Mouse (Mus musculus): ENCODE measurements around the gene Sergef. TPM values are rescaled to one million over a fixed set of nuclear protein-coding genes. Genes with fewer than 3 reads are reported as not detected.

Gene Sergef
- polyA plus RNA-seq, 1 experiment from 2014 or later: 15.0 TPM

- WGBS: 80% methylated on average over 9 of the region's 9 CpGs
- H3K4me1 ChIP-seq: peaks cover 5% of the 10 kb centered on the region; the same call in 1 of the 2 replicates
- no peak overlapping the region for H3K4me2 ChIP-seq (replicated peaks)
- H3K27ac ChIP-seq (replicated peaks): no peak overlapping the region
- no peaks in the 10 kb centered on the region for H3K9me3 ChIP-seq (replicated peaks)
- no peak overlapping the region for H3K4me3 ChIP-seq (replicated peaks)
- H3K9ac ChIP-seq: no peak overlapping the region
- ATAC-seq (ENCODE audit: insufficient number of reproducible peaks, low FRiP score, low TSS enrichment, low read depth): no peak
- no peaks in the 10 kb centered on the region for H3K27me3 ChIP-seq
- no peaks in the 10 kb centered on the region for H3K36me3 ChIP-seq
Observed at GRCm38 (mm10) chr7:46536456-46537097, 103.0 kb downstream of the Sergef start.

- H3K4me3 ChIP-seq (replicated peaks): no peak overlapping the region
- no peaks in the 10 kb centered on the region for H3K27me3 ChIP-seq
- no peak overlapping the region for H3K4me2 ChIP-seq (replicated peaks)
- no peak overlapping the region for H3K27ac ChIP-seq (replicated peaks)
- ATAC-seq (ENCODE audit: insufficient number of reproducible peaks, low FRiP score, low TSS enrichment, low read depth): 0 out of 2 replicates have a peak, but pooled peaks have one; percentile 31
- H3K9me3 ChIP-seq (replicated peaks): no peaks in the 10 kb centered on the region
- H3K9ac ChIP-seq: no peak overlapping the region
- H3K36me3 ChIP-seq: no peaks in the 10 kb centered on the region
- H3K4me1 ChIP-seq: peaks cover 5% of the 10 kb centered on the region; the same call in 1 of the 2 replicates
- 25% methylated on average over 10 of the region's 10 CpGs for WGBS
Observed at GRCm38 (mm10) chr7:46535429-46535799, 104.2 kb downstream of the Sergef start.

- 77% methylated on average over 11 of the region's 11 CpGs for WGBS
- no peak overlapping the region for H3K4me2 ChIP-seq (replicated peaks)
- H3K4me1 ChIP-seq: peaks cover 8% of the 10 kb centered on the region; the same call in 1 of the 2 replicates
- ATAC-seq (ENCODE audit: insufficient number of reproducible peaks, low FRiP score, low TSS enrichment, low read depth): no peak
- no peaks in the 10 kb centered on the region for H3K27me3 ChIP-seq
- no peak overlapping the region for H3K4me3 ChIP-seq (replicated peaks)
- H3K36me3 ChIP-seq: no peaks in the 10 kb centered on the region
- H3K9ac ChIP-seq: no peak overlapping the region
- no peaks in the 10 kb centered on the region for H3K9me3 ChIP-seq (replicated peaks)
- no peak overlapping the region for H3K27ac ChIP-seq (replicated peaks)
Observed at GRCm38 (mm10) chr7:46534767-46535428, 104.7 kb downstream of the Sergef start.

DNA sequence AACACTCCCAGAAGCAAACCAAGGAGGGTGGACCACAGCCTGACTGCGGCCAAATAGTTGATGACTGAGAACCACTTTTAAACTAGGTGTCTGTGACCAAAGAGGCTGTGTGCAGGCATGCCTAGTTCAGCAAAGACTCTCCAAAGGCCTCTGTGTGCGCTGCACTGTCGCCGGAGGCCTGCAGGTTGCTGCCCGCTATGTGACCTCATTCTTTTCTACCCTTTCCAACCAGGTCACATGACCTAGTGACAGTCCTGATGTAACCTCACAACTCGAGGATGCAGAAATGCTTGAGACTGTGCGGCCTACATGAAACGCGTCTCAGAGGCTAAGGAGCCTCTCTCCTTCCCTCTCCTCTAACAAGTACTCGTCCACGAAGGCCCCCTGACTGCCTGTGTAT is 106.1 kb downstream of the Sergef start:
- H3K4me2 ChIP-seq (replicated peaks): no peak overlapping the region
- no peaks in the 10 kb centered on the region for H3K36me3 ChIP-seq
- no peak overlapping the region for H3K27ac ChIP-seq (replicated peaks)
- H3K4me1 ChIP-seq: peaks cover 10% of the 10 kb centered on the region; the same call in 1 of the 2 replicates
- no peak overlapping the region for H3K9ac ChIP-seq
- ATAC-seq (ENCODE audit: insufficient number of reproducible peaks, low FRiP score, low TSS enrichment, low read depth): no peak
- no peaks in the 10 kb centered on the region for H3K27me3 ChIP-seq
- no peak overlapping the region for H3K4me3 ChIP-seq (replicated peaks)
- H3K9me3 ChIP-seq (replicated peaks): no peaks in the 10 kb centered on the region
- WGBS: 85% methylated on average over 11 of the region's 11 CpGs

DNA sequence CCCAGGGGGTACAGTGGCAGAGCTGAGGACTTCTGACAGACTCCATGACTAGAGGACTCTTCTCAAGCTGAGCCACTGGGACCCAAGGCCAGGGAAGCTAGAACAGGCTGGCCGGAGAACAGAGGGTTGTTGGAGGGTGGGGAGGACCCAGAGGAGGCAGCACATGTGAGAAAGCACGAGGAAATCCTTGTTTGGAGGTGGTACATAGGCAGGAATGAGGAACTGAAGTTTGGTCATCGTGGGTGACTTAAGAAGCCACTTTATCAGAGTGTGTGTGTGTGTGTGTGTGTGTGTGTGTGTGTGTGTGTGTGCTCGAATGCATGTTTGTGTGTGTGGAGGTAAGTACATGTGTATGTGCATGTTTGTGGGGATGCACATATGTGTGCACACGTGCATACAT is 108.3 kb downstream of the Sergef start:
- WGBS: 78% methylated on average over 5 of the region's 5 CpGs
- peaks cover 10% of the 10 kb centered on the region; the same call in 1 of the 2 replicates for H3K4me1 ChIP-seq

GRCm38 (mm10) chr7:46529930-46530329 is 109.7 kb downstream of the Sergef start:
- Histone ChIP-seq H3K36me3 (no peaks in the 10 kb centered on the region), H3K4me2 (replicated peaks) (no peak overlapping the region), H3K9ac (no peak overlapping the region), H3K4me1 (0 out of 2 replicates have a peak, but pooled peaks cover 5% of the 10 kb centered on the region), H3K9me3 (replicated peaks) (no peaks in the 10 kb centered on the region), H3K27me3 (no peaks in the 10 kb centered on the region), H3K27ac (replicated peaks) (no peak overlapping the region), H3K4me3 (replicated peaks) (no peak overlapping the region)
- 47% methylated on average over 8 of the region's 8 CpGs for WGBS
- no peak for ATAC-seq (ENCODE audit: insufficient number of reproducible peaks, low FRiP score, low TSS enrichment, low read depth)

More for the DNA sequence above, 108.3 kb downstream of the Sergef start:
- Histone ChIP-seq H3K27me3 (no peaks in the 10 kb centered on the region), H3K4me3 (replicated peaks) (no peak overlapping the region), H3K9ac (no peak overlapping the region), H3K36me3 (no peaks in the 10 kb centered on the region), H3K27ac (replicated peaks) (no peak overlapping the region), H3K9me3 (replicated peaks) (no peaks in the 10 kb centered on the region), H3K4me2 (replicated peaks) (no peak overlapping the region)
- no peak for ATAC-seq (ENCODE audit: insufficient number of reproducible peaks, low FRiP score, low TSS enrichment, low read depth)

DNA sequence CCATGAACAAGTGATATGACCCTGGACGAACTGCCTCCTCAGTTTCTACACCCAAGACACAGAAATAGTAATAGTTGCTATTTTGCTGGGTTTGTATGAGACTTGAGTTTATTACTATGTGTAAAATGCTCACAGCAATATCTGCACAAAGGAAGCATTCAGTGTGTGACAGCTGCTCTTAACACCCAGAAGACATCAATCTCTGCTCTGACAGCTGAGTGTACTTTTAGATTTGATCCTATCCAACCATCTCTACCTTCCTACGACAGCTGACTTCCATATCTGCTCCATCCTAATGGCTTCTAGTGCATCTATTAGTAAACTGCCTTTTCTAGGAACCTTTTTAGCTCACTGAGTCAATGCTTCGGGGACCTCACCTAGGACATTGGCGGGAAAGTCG is 110.3 kb downstream of the Sergef start:
- H3K4me3 ChIP-seq (replicated peaks): no peak overlapping the region
- no peaks in the 10 kb centered on the region for H3K36me3 ChIP-seq
- H3K9me3 ChIP-seq (replicated peaks): no peaks in the 10 kb centered on the region
- H3K4me1 ChIP-seq: 0 out of 2 replicates have a peak, but pooled peaks cover 5% of the 10 kb centered on the region
- no peaks in the 10 kb centered on the region for H3K27me3 ChIP-seq
- H3K4me2 ChIP-seq (replicated peaks): no peak overlapping the region
- H3K27ac ChIP-seq (replicated peaks): no peak overlapping the region
- no peak overlapping the region for H3K9ac ChIP-seq
- ATAC-seq (ENCODE audit: insufficient number of reproducible peaks, low FRiP score, low TSS enrichment, low read depth): no peak
- 85% methylated on average over 5 of the region's 5 CpGs for WGBS

GRCm38 (mm10) chr7:46526665-46527154 is 112.9 kb downstream of the Sergef start:
- Histone ChIP-seq H3K4me3 (replicated peaks) (no peak overlapping the region), H3K36me3 (no peaks in the 10 kb centered on the region), H3K27me3 (no peaks in the 10 kb centered on the region), H3K27ac (replicated peaks) (no peak overlapping the region), H3K4me2 (replicated peaks) (no peak overlapping the region), H3K9ac (no peak overlapping the region), H3K4me1 (0 out of 2 replicates have a peak, but pooled peaks cover 5% of the 10 kb centered on the region), H3K9me3 (replicated peaks) (no peaks in the 10 kb centered on the region)
- ATAC-seq (ENCODE audit: insufficient number of reproducible peaks, low FRiP score, low TSS enrichment, low read depth): no peak
- 56% methylated on average over 6 of the region's 6 CpGs for WGBS

DNA sequence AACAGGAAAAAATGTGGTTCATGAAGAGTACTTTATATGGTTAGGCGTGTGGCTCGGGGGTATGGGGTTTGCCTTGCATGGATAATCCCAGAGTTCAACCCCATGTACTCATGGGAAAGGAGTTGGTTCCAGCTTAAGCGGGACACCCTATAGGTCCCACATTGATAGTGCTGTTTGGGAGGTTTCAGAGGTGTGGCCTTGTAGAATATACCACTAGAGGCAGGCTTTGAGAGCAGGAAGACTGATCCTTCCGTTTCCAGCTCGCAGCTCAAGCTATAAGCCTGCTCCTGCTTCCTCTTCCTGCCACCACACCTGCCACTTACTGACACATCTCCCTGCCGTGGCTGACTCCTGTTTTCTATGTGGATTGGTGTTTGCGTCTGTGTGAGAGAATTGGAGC is 116.4 kb downstream of the Sergef start:
- H3K27me3 ChIP-seq: no peaks in the 10 kb centered on the region

GRCm38 (mm10) chr7:46521794-46522193 is 117.8 kb downstream of the Sergef start:
- no peak overlapping the region for H3K4me2 ChIP-seq (replicated peaks)
- H3K4me1 ChIP-seq: no peaks in the 10 kb centered on the region
- H3K27me3 ChIP-seq: no peaks in the 10 kb centered on the region
- H3K27ac ChIP-seq (replicated peaks): no peak overlapping the region
- no peak overlapping the region for H3K4me3 ChIP-seq (replicated peaks)
- no peaks in the 10 kb centered on the region for H3K36me3 ChIP-seq
- H3K9ac ChIP-seq: no peak overlapping the region
- no peak for ATAC-seq (ENCODE audit: insufficient number of reproducible peaks, low FRiP score, low TSS enrichment, low read depth)
- 92% methylated on average over 17 of the region's 17 CpGs for WGBS
- no peaks in the 10 kb centered on the region for H3K9me3 ChIP-seq (replicated peaks)

More for the DNA sequence above, 116.4 kb downstream of the Sergef start:
- Histone ChIP-seq H3K4me3 (replicated peaks) (no peak overlapping the region), H3K9ac (no peak overlapping the region), H3K36me3 (no peaks in the 10 kb centered on the region), H3K4me1 (no peaks in the 10 kb centered on the region), H3K9me3 (replicated peaks) (no peaks in the 10 kb centered on the region), H3K4me2 (replicated peaks) (no peak overlapping the region), H3K27ac (replicated peaks) (no peak overlapping the region)
- WGBS: 78% methylated on average over 7 of the region's 7 CpGs
- no peak for ATAC-seq (ENCODE audit: insufficient number of reproducible peaks, low FRiP score, low TSS enrichment, low read depth)

DNA sequence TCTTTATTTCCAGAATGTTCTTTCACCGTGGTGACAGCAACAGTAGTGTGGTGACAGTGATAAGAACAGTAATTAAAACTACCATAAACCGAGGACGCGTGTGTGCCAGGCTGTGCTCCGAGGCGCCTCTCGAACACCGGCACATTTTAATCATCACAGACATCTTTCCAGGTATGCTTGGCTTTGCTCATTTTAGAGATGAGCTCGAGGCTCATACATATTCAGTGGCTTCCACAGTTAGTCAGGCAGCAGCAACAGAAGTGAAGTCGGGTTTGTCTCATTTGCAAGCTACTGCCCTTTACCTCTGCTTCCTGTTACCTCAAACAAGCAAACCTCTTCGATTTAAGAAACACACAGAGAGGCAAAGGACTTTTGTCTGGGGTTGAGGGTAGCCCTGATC is 120.5 kb downstream of the Sergef start:
- H3K27ac ChIP-seq (replicated peaks): no peak overlapping the region
- no peaks in the 10 kb centered on the region for H3K9me3 ChIP-seq (replicated peaks)
- no peaks in the 10 kb centered on the region for H3K27me3 ChIP-seq
- no peak for ATAC-seq (ENCODE audit: insufficient number of reproducible peaks, low FRiP score, low TSS enrichment, low read depth)
- H3K4me3 ChIP-seq (replicated peaks): no peak overlapping the region
- WGBS: 76% methylated on average over 11 of the region's 11 CpGs
- H3K4me1 ChIP-seq: no peaks in the 10 kb centered on the region
- H3K9ac ChIP-seq: no peak overlapping the region
- no peaks in the 10 kb centered on the region for H3K36me3 ChIP-seq
- H3K4me2 ChIP-seq (replicated peaks): no peak overlapping the region

Measured in embryonic facial prominence, embryonic 15.5 days (tissue).